Mouse (Mus musculus) kidney, postnatal 10 days (tissue): ENCODE measurements around the gene Nenf.

Experiments
- DNase-seq: peaks from one replicate; pipeline ENCODE4 v3.0.0; 2021; ENCODE audit warnings: mixed read lengths

Nenf gene

GRCm38 (mm10) chr1:191317591-191318196 is at the start of gene Nenf:
Gene Nenf (minus strand): TSS chr1:191318194.
- DNase-seq: peak; percentile 87

- peak; percentile 27 for DNase-seq
Observed at GRCm38 (mm10) chr1:191364477-191364876, 46.5 kb upstream of the Nenf start.

- DNase-seq: no peak
Observed at GRCm38 (mm10) chr1:191362412-191362811, 44.4 kb upstream of the Nenf start.

- no peak for DNase-seq
Observed at GRCm38 (mm10) chr1:191359478-191359877, 41.5 kb upstream of the Nenf start.

GRCm38 (mm10) chr1:191356936-191357335 is 38.9 kb upstream of the Nenf start:
- DNase-seq: no peak

GRCm38 (mm10) chr1:191353836-191354235 is 35.8 kb upstream of the Nenf start:
- DNase-seq: no peak

GRCm38 (mm10) chr1:191352786-191353488 is 34.9 kb upstream of the Nenf start:
- peak; percentile 88 for DNase-seq

GRCm38 (mm10) chr1:191350355-191350754 is 32.4 kb upstream of the Nenf start:
- DNase-seq: no peak

GRCm38 (mm10) chr1:191349486-191350037 is 31.6 kb upstream of the Nenf start:
- DNase-seq: no peak

GRCm38 (mm10) chr1:191348996-191349395 is 31.0 kb upstream of the Nenf start:
- no peak for DNase-seq

GRCm38 (mm10) chr1:191348592-191348991 is 30.6 kb upstream of the Nenf start:
- DNase-seq: no peak

GRCm38 (mm10) chr1:191347602-191348001 is 29.6 kb upstream of the Nenf start:
- DNase-seq: no peak

GRCm38 (mm10) chr1:191340530-191340929 is 22.5 kb upstream of the Nenf start:
- DNase-seq: no peak

- no peak for DNase-seq
Observed at GRCm38 (mm10) chr1:191339876-191340275, 21.9 kb upstream of the Nenf start.

- DNase-seq: no peak
Observed at GRCm38 (mm10) chr1:191334500-191334899, 16.5 kb upstream of the Nenf start.

- no peak for DNase-seq
Observed at GRCm38 (mm10) chr1:191330356-191330755, 12.4 kb upstream of the Nenf start.

- DNase-seq: peak; percentile 92
Observed at GRCm38 (mm10) chr1:191328019-191328441, 10.0 kb upstream of the Nenf start.

GRCm38 (mm10) chr1:191327258-191327657 is 9.3 kb upstream of the Nenf start:
- DNase-seq: no peak

GRCm38 (mm10) chr1:191326233-191326882 is 8.4 kb upstream of the Nenf start:
- DNase-seq: peak; percentile 74

GRCm38 (mm10) chr1:191325726-191326232 is 7.8 kb upstream of the Nenf start, which contains the start of gene Tmem206:
Gene Tmem206 (plus strand): TSS chr1:191325912.
- peak; percentile 97 for DNase-seq

GRCm38 (mm10) chr1:191324733-191325590 is 7.0 kb upstream of the Nenf start:
- no peak for DNase-seq

GRCm38 (mm10) chr1:191323381-191323780 is 5.4 kb upstream of the Nenf start:
- DNase-seq: no peak
